Mouse (Mus musculus) bone marrow, adult 2 months (tissue): Measurements from ENCODE around the gene Nom1.

Experiments
- CTCF ChIP-seq: fragments of 200-500 bp; IDR thresholded peaks from 2 replicates; pipeline ENCODE4 v1.5.1; 2011; ENCODE audit warnings: low read length, control low read depth; ENCODE audit not compliant: control insufficient read depth, insufficient read depth
- POLR2A ChIP-seq: fragments of 200-500 bp; IDR thresholded peaks from 2 replicates; pipeline ENCODE4 v1.6.1; 2011; ENCODE audit warnings: low read depth, mild to moderate bottlenecking, control low read depth, low read length, borderline replicate concordance; ENCODE audit not compliant: control insufficient read depth

- TF ChIP-seq POLR2A (no peak), CTCF (no peak)
Measured at GRCm38 (mm10) chr5:29434872-29435358, 451 bp downstream of the Nom1 start.
